Mouse (Mus musculus): ENCODE data around the gene Tmem258.
"Not testable (repeated sequence)": the region's sequence is repeated elsewhere in the genome, so short reads cannot be mapped to it uniquely, and the experiment has no call there.

DNA sequence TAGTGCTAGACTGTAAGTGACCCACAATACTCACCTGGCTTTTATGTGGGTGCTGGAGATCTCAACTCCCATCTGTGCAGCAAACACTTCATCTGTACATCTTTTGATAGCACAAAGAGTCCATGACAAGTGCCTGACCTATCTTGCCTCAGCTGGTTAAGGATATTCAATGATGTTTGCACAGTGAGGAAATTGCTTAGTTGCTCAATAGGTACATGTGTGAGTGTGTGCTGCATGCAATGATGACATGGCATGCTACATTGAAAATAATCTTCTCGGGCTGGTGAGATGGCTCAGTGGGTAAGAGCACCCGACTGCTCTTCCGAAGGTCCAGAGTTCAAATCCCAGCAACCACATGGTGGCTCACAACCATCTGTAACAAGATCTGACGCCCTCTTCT lies 37.9 kb upstream of the Tmem258 start:
- not testable (repeated sequence) for TF ChIP-seq CTCF (IDR thresholded peaks at IDR 0.05; ENCODE audit: control insufficient read depth, insufficient read depth, insufficient replicate concordance, low read depth, low read length); POLR2A (IDR thresholded peaks at IDR 0.05; ENCODE audit: control insufficient read depth, low read depth, low read length)

Data from testis, adult 2 months (tissue).